Mouse (Mus musculus) CD4-positive, CD25-positive, alpha-beta regulatory T cell, adult 2 months (primary cell): ENCODE data around the gene Gm26938.
A peak's percentile ranks its signal among the peaks of the same experiment; 100 is the strongest.

Experiments used
- DNase-seq: peaks from one replicate; pipeline ENCODE4 v3.0.0-alpha.2; 2012; ENCODE audit warnings: low read depth, low spot score

Gm26938 gene

GRCm38 (mm10) chr5:139816445-139816844 is 9.8 kb downstream of the Gm26938 start:
- DNase-seq: no peak

- DNase-seq: no peak
These were observed 10.2 kb downstream of the Gm26938 start for GRCm38 (mm10) chr5:139815964-139816363.

- no peak for DNase-seq
These were observed 12.2 kb downstream of the Gm26938 start for GRCm38 (mm10) chr5:139813963-139814381.

GRCm38 (mm10) chr5:139813126-139813490 is 13.1 kb downstream of the Gm26938 start:
- no peak for DNase-seq

- no peak for DNase-seq
These were observed 13.6 kb downstream of the Gm26938 start for GRCm38 (mm10) chr5:139812398-139813125.

GRCm38 (mm10) chr5:139811677-139812397 is 14.4 kb downstream of the Gm26938 start:
- no peak for DNase-seq

- DNase-seq: no peak
These were observed 16.8 kb downstream of the Gm26938 start for GRCm38 (mm10) chr5:139809397-139809796.

GRCm38 (mm10) chr5:139805924-139806323 is 20.3 kb downstream of the Gm26938 start:
- no peak for DNase-seq

- no peak for DNase-seq
These were observed 21.6 kb downstream of the Gm26938 start for GRCm38 (mm10) chr5:139804573-139805111.

- no peak for DNase-seq
These were observed 22.1 kb downstream of the Gm26938 start for GRCm38 (mm10) chr5:139804107-139804551.

- DNase-seq: peak; percentile 66
These were observed 22.6 kb downstream of the Gm26938 start for GRCm38 (mm10) chr5:139803601-139804102.

- no peak for DNase-seq
These were observed 23.0 kb downstream of the Gm26938 start for GRCm38 (mm10) chr5:139803165-139803564.

- no peak for DNase-seq
These were observed 24.3 kb downstream of the Gm26938 start for GRCm38 (mm10) chr5:139801880-139802279.

GRCm38 (mm10) chr5:139801231-139801630 is 25.0 kb downstream of the Gm26938 start:
- no peak for DNase-seq

GRCm38 (mm10) chr5:139799801-139800590 is 26.2 kb downstream of the Gm26938 start:
- DNase-seq: no peak

- DNase-seq: no peak
These were observed 27.2 kb downstream of the Gm26938 start for GRCm38 (mm10) chr5:139799041-139799440.

- DNase-seq: no peak
These were observed 27.9 kb downstream of the Gm26938 start for GRCm38 (mm10) chr5:139798168-139798900.

- DNase-seq: no peak
These were observed 28.6 kb downstream of the Gm26938 start for GRCm38 (mm10) chr5:139797473-139798167.

GRCm38 (mm10) chr5:139796900-139797299 is 29.3 kb downstream of the Gm26938 start:
- no peak for DNase-seq

- no peak for DNase-seq
These were observed 30.1 kb downstream of the Gm26938 start for GRCm38 (mm10) chr5:139796001-139796620.
